Mouse (Mus musculus): ENCODE results near the gene Apaf1.

Gene Apaf1

DNA sequence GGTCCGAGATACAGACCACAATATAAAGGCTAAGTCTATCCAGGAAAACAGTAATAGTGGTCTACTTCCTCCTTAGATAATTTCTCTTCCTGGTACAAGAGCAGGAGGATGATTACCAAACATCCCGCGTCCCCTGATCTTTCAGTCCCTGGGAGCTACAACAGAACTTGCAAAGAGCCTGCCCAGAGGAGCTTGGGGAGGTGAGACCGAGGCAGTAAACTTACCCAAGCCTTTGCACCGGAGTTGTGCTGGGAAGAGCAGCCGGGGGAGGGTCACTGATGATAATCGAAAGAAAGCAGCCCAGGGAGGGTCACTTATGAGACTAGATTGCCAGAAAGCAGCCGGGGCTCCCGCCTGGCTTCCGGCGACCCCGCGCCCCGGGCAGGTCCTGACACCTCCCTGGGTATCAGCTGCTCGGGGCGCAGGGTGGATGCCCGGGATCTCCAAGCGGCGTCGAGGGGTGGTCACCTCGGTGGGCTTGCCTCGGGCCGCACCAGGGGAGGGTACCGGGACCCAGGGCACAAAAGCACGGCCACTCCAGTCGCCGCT, 537 bp downstream of the Apaf1 start:
- DNase-seq = no peak

DNA sequence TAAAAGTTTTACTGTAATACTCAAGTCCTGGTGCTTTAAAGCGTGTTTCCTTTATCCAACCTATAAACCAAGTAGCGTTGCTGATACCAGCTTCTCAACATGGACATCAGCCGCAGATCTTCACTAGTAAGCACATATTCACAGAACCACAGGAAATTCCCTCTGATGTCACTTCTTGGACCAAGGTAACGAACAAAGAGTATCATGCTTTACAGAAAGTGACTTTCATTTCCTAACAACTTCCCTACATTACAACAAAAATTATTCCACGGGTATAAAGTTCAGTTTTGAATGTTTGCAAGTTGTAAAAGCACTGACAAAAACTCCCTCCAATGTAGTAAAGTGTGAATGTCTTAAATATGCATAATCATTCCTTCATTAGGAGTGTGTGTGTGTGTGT, 2.0 kb downstream of the Apaf1 start:
- no peak for DNase-seq

DNA sequence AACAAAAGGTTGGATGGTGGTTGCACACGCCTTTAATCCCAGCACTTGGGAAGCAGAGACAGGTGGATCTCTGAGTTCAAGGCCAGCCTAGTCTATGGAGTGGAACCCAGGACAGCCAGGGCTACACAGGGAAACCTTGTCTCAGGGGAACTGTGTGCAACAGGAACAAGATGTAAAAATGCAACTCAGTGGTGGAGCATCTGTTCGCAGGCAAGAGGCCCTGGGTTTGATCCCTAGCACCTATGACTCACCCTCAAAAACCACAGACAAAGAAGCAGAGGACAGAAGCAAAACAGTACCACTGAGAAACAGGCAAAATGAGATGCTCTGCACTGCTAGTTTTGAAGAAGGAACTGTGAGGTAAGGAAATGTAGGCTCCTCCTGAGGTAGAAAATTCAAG, 5.9 kb downstream of the Apaf1 start:
- DNase-seq = no peak

DNA sequence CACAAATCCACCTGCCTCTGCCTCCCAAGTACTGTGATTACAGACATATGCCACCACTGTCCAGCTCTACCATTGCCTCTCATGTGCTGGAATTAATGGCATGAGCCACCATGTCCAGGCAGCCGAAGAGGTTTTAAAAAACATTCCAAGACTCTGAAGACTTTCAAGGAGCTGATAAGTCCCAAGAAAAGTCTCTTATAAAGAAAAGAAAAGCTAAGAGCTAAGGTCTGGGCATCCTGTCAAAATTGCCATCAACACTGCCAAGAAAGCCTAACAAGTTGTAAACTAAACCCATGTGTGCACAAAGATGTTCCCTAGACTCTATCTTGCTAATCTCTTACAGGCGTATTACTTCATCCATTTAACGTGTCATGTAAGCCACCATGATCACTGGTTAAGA, 9.2 kb downstream of the Apaf1 start:
- DNase-seq = no peak

DNA sequence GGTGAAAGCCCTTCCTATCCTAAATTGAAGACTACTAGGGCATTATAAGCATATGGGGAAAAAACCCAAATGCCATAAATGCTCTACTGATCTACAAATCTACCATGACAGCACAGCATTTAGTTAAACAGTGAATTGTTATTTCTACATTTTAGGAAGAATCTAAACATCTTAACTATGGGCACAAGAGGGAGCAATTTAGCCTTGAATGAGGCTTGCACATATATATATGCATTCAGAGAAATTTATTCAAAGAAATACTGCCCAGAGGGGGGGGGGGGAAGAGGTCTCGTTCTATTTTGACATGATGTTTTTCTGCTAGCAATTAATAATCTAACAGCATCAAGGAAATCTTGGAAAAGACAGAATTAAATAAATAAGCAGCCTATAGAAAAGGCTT, 10.8 kb downstream of the Apaf1 start:
- DNase-seq = no peak

DNA sequence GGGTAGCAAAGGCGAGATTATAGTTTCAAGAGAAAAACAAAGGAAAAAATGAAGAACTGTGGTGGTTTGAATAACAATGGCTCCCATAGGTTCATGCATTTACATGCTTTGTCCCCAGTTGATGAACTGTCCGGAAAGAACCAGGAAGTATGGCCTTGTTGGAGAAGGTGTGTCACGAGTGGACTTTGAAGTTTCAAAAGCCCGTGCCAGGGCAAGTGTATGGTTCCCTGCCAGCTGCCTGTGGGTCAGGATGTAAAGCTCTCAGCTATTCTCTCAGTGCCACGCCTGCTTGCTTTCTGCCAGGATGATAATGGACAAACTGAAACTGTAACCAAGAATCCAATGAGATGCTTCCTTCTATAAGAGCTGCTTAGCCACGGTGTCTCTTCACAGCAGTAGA, 20.2 kb downstream of the Apaf1 start:
- no peak for DNase-seq

DNA sequence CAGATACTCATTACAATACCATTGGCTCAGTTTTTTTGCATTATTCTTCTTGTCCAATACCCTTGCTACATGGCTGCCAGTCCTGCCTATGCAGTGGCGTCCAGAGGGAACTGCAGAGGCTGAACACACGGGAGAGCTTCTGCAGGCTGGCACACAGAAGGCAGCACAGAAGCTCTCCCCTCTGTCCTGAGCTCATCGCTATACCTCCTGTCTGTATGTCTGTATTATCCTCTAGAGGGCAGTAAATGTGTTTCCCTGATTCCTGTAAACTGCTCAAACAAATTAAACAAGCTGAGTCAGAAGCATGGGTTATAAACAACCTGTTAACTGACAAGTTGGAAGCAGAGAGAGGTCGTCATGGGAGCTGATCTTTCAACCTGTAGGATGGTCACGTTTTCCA, 21.8 kb downstream of the Apaf1 start:
- DNase-seq = peak in 1 of 2 experiments; percentile 7

DNA sequence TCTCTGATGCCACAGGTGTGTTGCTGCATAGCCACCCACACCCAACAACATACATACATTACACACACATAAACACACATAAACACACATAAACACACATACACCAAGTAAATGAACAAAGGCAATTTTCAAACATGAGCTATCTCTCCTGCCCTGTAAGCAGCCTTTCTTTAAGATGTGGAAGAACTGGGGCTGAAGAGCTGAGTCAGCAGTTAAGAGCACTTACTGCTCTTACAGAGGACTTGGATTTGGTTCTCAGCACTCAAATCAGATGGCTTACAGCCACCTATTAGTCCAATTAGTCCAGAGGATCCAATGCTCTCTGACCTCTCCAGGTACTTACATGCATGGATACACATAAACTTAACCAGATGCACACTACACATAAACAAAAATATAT, 29.8 kb downstream of the Apaf1 start:
- DNase-seq = no peak

DNA sequence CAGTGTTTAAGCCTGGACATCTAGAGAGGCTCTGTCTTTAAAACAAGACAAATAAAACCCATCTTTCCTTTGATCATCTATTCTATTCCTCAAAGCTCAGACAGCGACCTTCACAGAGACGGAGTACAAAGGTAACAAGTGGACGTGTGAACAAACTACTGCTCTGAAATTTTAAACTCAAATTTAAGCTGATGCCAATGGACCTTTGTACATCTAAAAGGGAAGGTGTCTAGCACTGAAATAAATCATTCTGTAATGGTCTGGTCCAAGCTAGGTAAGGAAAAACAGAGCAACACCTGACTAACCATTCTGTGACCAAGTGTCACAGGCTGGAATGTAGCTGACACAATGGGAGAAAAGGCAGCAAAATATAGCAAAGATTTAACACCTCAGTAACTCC, 31.4 kb downstream of the Apaf1 start:
- DNase-seq = no peak

DNA sequence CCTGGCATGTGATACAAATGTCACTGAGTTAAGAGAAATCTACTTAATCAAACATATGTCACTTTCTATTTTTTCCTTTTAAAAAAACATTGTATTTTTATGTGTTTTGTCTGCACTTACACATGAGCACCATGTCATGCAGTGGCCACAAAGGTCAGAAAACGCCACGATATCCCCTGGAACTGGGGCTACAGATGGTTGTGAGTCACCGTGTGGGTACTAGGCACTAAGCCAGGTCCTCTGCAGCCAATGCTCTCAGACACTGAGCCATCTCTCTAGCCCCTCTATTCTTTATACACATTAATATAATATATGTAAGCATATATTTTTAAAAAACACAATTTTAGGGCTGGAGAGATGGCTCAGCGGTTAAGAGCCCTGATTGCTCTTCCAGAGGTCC, 32.9 kb downstream of the Apaf1 start:
- DNase-seq = no peak

DNA sequence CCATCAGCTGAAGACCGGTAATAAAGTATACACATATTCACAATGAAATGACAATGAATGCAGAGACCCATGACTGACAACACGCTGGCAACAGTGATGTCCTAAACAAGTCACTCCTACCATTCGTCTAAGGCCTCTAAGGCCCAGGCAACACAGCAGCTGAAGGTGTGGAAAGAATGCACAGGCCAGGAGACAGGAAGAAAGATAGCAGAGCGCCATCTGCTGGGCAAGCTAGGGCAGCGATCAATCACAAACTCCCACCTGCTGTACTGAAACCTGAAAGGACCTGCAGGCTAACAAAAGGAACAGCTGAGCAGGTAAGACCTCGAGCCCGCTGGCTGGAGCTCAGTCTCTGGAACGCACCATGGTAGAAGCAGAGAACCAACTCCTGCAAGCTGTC, 48.6 kb downstream of the Apaf1 start:
- DNase-seq = peak; percentile 53 to 55

DNA sequence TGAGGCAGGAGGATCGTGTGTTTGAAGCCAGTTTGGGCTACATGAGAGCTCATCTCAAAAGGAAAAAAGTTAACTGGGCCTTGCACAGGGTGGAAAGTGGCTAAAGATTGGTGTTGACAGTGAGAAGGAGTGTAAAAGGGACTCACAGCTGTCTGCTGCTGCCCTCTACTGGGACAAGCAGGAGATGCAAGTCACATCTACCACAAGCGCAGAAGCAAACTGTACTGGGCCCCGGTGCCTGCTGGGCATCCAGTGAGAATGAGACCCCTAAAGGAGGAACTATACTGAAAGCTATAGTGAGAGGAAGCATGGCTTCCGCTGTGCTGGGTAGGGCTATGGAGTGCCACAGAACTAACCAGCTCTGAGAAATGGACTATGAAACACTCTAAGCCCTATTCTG, 50.2 kb downstream of the Apaf1 start:
- DNase-seq = peak; percentile 64 to 70

DNA sequence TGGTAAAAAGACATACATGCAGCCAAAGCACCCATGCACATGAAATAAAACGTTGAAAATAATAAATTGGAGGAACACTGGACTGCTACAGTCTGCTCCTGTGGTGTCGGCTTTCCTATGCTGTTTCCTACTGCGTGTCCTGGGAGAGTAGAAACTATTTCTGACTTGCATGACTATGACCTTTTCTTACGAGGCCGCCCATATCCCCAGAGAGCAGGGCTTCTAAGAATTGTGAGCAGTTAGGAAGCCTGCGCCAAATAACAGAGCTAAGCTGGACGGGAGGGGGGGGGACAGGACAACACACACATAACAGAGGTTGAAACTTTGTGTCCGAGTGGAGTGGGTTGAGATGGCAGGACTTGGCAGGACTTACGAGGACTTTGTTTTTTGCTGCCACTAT, 51.4 kb downstream of the Apaf1 start:
- DNase-seq = no peak

DNA sequence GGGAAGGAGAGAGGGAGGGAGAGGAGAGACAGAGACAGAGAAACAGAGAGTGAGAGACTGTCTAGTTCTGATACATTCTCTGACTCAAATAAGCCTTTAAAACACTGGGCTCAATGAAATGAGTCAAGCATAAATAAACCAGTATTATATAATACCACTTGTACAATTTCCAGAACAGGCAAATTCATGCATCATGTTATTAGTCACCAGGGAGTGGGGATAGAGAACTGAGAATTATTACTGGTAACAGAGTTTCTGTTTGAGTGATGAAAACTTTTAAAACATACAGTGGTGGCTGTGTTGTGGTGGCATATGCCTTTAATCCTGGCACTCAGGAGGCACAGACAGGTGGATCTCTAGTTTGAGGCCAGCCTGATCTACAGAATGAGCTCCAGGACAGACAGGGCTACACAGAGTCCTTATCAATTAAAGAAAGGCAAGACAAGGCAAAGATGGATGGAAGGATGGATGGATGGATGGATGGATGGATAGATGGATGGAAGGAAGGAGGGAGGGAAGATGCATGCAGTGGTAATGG, 53.5 kb downstream of the Apaf1 start:
- DNase-seq = no peak

DNA sequence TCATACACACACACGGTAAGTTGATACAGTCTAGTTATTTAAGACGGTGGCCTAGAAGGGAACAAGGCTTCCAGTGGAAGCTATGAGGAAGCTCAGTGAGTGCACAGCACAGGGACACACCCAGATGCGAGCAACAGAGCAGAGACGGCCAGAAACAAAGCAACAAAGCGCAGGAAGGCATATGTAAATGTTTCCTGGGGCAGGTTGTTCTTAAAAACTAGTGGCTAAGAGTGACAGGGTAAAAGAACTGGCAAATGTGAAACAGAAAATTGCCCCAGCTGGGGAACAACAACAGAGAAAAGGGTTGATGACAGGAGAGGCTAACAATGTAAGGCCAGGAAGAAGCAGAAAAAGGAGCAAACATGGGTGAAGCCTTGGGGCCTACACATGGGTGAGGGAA, 54.6 kb downstream of the Apaf1 start:
- DNase-seq = no peak

DNA sequence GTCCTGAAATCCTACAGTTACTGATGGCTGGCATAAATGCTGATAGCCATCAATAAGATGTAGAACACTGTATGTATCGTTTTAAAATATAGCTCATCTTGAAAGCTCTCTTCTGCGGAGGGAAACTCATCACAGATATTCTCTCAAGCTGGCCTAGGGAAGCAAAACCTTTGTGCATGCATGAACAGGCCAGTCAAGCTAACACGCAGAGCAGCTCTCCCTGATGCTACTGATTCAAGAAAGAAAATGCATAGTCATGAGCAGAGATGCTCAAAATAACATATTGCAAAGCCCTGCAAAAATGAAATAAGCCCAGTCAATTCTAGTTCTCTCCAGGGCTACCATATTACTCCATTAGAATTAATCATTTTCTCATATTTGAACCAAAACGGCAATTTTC, 55.1 kb downstream of the Apaf1 start:
- DNase-seq = no peak

DNA sequence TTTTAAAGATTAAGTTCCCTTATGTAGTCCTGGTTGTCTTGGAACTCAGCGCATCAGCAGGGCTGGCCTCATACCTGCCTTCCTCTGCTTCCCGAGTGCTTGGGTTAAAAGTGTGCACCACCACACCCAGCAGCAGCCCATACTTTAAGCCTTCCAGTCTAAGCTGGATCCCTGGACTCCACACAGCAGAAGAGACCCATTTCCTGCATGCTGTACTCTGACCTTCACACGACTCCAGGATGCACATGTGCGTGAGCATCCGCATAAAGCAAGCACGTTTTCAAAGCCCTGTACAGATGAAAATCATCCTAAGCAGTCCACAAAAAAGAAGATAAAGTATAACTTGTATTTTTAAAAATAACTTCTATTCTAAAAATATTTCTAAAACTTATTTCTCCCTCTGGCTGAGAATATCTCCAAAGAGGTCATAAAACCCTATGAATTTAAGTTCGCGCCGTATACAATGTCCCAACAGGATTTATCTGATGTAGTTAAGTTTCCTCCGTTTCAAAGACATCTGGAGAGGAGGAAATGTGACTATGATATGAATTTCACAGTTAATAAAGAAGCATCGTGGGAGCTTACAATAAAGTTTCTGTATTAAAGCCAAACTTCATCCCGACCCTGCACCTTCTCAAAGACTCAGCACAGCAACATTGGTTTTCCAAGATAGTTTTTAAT, 76.6 kb downstream of the Apaf1 start:
- DNase-seq = no peak

DNA sequence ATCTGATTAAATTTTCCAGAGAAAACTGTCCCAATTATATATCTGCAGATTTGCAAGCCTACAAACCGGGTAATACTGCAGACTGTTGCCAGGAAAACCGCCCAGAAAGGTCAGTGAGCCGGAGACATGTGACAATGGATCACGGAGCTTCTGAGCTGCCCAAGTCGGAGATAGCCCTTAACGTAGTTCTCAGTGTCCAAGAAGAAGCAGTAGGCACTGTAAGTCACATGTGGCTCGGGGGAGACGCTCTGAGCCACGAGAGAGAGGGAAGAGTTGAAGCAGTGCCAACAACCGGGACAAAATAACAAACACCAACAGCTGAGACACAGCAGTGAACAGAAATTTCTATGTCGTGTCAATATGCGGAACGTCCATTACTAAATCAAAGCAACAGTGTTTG, 81.1 kb downstream of the Apaf1 start:
- DNase-seq = no peak

DNA sequence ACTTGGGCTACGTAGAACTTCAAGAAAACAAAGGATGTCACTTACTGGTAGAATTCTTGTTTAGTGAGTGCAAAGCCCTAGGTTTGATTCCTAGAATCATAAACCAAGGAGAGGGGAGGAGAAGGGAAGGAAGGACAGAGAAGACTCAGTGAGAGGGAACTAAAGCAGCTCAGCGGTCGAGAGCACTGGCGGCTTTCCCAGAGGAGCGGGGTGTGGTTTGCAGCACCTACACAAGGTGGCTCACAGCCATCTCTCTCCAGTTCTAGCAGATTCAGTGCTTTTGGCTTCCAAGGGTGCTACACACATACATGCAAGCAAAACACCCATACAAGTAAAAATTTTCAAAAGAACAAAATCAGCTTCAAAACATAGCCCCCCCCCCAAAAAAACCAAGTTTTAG, 82.7 kb downstream of the Apaf1 start:
- DNase-seq = no peak

DNA sequence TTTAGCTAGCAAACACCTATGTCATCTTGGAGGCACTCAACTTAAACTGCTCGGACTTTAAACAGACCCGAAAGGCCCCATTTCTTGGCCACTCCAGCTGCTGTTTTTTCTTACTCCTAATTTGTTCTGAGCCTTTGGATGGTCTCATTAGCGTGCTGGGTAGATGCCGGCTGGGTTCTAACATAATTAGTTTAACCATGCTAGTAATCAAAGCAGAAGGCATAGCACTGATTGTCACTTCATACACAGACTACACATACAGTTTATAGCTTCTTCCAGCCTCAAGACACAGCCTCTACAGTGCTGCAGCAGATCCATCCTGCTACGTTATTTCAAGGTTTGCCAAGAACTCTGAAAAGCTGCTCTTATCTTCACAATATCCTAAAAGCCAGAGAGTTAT, 88.7 kb downstream of the Apaf1 start:
- no peak for DNase-seq

DNA sequence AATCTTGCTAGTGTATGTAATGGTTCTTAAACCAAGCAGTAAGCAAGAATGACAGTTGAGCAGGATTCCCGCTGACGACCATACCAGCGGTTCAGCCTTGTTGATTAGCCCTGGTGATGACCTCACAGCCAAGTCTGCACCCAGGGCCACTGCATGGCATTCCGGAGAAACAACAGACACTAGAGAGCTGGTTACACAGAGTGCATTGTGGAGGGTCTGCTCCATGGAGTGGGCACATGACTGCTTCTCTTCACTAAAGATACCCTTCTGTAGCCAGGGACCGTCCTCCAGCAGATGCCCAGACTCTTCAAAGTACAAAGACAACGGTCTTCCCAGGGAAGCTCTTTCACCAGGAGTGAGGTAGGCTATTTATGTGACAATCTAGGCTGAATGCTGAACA, 90.3 kb downstream of the Apaf1 start:
- DNase-seq = no peak

DNA sequence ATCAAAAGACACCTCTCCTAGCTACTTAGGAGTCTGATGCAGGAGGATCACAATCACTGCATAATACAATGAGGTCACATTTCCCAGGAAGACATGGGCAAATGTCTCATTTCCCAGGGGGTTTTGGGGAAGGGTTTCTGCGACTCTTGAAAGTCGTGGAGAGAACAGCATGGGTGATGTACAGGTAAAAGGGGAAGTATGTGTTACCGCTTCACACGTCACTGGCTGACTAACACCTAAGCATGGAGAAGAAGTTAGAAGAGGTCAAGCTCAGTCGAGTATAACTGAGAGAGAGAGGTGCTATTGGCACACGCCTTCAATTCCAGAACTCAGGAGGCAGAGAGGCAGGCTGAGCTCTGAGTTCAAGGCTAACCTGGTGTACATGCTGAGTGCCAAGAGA, 92.2 kb downstream of the Apaf1 start:
- no peak for DNase-seq

DNA sequence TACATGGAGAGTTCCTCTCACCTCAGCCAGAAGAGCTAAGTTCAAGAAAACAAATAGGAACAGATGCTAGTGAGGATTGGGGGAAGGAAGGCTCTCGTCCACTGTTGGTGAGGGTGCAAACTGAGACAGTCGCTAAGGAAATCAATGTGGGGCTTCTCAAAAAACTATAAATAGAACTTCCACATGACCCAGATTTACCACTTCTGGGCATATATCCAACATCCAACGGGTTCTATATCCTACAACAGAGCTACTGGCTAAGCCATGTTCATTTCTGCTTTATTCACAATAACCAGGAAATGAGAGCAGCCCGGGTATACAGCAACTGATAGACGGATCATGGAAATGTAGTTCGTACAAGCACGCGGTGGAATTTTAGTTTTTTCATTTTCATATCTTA, 99.5 kb downstream of the Apaf1 start:
- no peak for DNase-seq

DNA sequence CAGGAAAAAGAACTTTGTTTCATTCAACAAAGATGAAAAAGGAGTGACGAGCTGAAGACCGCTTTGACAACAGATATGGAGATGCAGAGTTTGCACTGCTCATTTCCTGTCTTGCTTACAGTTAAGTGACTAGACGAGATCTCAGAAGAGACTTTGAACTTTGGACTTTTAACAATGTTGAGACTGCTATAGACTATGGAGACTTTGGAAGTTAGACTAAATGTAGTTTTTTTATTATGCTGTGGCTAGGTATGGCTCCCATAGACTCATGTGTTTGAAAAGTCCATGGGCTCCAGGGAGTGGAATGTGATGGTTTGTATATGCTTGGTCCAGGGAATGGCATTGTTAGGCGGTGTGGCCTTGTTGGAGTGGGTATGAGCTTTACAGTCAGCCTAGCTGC, 100.8 kb downstream of the Apaf1 start:
- no peak for DNase-seq

DNA sequence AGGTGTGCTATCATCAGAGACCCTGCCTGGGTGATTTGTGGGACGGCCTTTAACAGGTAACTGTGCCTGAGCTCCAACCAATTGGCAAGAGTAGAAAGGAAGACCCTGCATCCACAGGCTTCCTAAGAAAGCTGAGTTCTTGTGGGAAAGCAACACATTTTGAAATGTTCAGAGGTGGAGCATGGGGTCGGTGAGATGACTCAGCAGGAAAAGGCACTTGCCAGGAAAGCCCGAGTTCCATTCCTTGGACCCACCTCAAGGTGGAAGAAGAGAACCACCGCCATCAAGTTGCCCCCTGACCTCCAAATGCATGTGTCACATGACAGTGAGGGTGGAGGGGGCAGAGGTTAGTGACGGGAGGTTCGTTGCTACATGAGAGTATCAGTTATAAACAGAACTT, 108.1 kb downstream of the Apaf1 start:
- no peak for DNase-seq

Data from thymus, postnatal 36 days (tissue).